Comparison of ENCODE assay signal across 13 mouse cellular contexts in genomic region chr11:116142211-116142991, GRCm38 (mm10). TPM values are rescaled to one million over a fixed set of nuclear protein-coding genes. Genes with fewer than 3 reads are reported as not detected.
DNase-seq lines count a peak whose midpoint lies in the region; ATAC-seq and TF ChIP-seq lines count a peak whose summit lies in the region.
"Had no signal": no experiment of that assay in that cellular context is flagged by ENCODE, and none has a peak within 500 bp of the region (broad histone marks: within the 10 kb centered on the region; RNA-seq: fewer than 3 reads in every experiment).

No protein-coding gene starts in this region.

- peak overlapping the region; percentile 14 for H3K27ac ChIP-seq in liver, embryonic 14.5 days
- H3K27ac ChIP-seq: neural tube, embryonic 15.5 days; stomach, embryonic 15.5 days had no signal

- peaks cover 11% of the 10 kb centered on the region for H3K79me3 ChIP-seq in C2C12 (ENCODE audit: low read depth)

- H3K36me3 ChIP-seq in C2C12 (ENCODE audit: control insufficient read depth, insufficient read depth): peaks cover 63% of the 10 kb centered on the region
- H3K36me3 ChIP-seq in liver, embryonic 14.5 days (replicated peaks; ENCODE audit: control insufficient read depth, insufficient read depth, low read depth): no peaks in the 10 kb centered on the region

- H3K79me2 ChIP-seq in C2C12 (ENCODE audit: control insufficient read depth, insufficient read depth): peaks cover 13% of the 10 kb centered on the region

- H3K27me3 ChIP-seq in C2C12 (ENCODE audit: control insufficient read depth, insufficient read depth, insufficient read length): no peaks in the 10 kb centered on the region
- H3K27me3 ChIP-seq in liver, embryonic 14.5 days (ENCODE audit: control insufficient read depth, insufficient read depth, low read length): no peaks in the 10 kb centered on the region
- H3K27me3 ChIP-seq: neural tube, embryonic 15.5 days; stomach, embryonic 15.5 days had no signal

- 52% methylated on average over 10 of the region's 10 CpGs for WGBS in liver, embryonic 14.5 days (ENCODE audit: insufficient replicate concordance)

- 0 out of 2 replicates have a peak, but pooled peaks have one; percentile 32 for TF ChIP-seq EP300 in liver, embryonic 14.5 days (IDR thresholded peaks at IDR 0.05; ENCODE audit: low read depth)

- H3K4me3 ChIP-seq in C2C12 (ENCODE audit: insufficient read depth, poor library complexity, severe bottlenecking): peak overlapping the region; percentile 6
- no peak overlapping the region for H3K4me3 ChIP-seq in liver, embryonic 14.5 days (ENCODE audit: insufficient read depth in 1 of 2, low read depth in 2 of 2, low read length in 2 of 2)
- H3K4me3 ChIP-seq: neural tube, embryonic 15.5 days; stomach, embryonic 15.5 days had no signal

- H3K4me2 ChIP-seq in liver, embryonic 14.5 days (ENCODE audit: low read depth): no peak overlapping the region
- H3K4me2 ChIP-seq: neural tube, embryonic 15.5 days; stomach, embryonic 15.5 days had no signal

- no peak for ATAC-seq in cerebellum, adult (ENCODE audit: insufficient number of reproducible peaks, low FRiP score, low TSS enrichment)
- ATAC-seq in liver, embryonic 14.5 days (ENCODE audit: insufficient read depth): peak; percentile 55
- ATAC-seq: CD4-positive, CD25-positive, alpha-beta regulatory T cell, adult 4 months had no signal

- H3ac ChIP-seq in C2C12 (ENCODE audit: control insufficient read depth, insufficient read length, low read depth): no peak overlapping the region

- DNase-seq in cerebellum, adult 9-11 months: peak; percentile 31
- peak; percentile 50 for DNase-seq in adrenal gland, postnatal 25 days
- DNase-seq in liver, embryonic 14.5 days (ENCODE audit: low read depth in 3 of 3, low spot score in 3 of 3): peak; percentile 77 to 80 (median 79)
- DNase-seq in urinary bladder, postnatal 4 days (ENCODE audit: low spot score in 2 of 2): no peak
- DNase-seq in layer of hippocampus, adult 11-12 months (ENCODE audit: low spot score): no peak
- DNase-seq in frontal cortex, postnatal 10 days (ENCODE audit: low spot score in 2 of 2): no peak
- DNase-seq: kidney, adult 18-20 months; lung, postnatal 4 days had no signal

- peak overlapping the region; percentile 43; the same call in 1 of the 2 replicates for H3K9ac ChIP-seq in liver, embryonic 14.5 days (replicated peaks)
- H3K9ac ChIP-seq: neural tube, embryonic 15.5 days; stomach, embryonic 15.5 days had no signal

- H3K4me1 ChIP-seq in liver, embryonic 14.5 days (replicated peaks; ENCODE audit: control insufficient read depth in 2 of 2, insufficient read depth in 2 of 2, low read length in 1 of 2): peaks cover 33 to 34% of the 10 kb centered on the region in 2 experiments

- H3K9me3 ChIP-seq in liver, embryonic 14.5 days (ENCODE audit: control insufficient read depth, low read length): no peaks in the 10 kb centered on the region
- H3K9me3 ChIP-seq: neural tube, embryonic 15.5 days; stomach, embryonic 15.5 days had no signal

- no peak for TF ChIP-seq CTCF in C2C12 (IDR thresholded peaks at IDR 0.05; ENCODE audit: control insufficient read depth, insufficient read depth, insufficient read length)
- peak; percentile 18; the same call in 1 of the 2 replicates for TF ChIP-seq CTCF in liver, embryonic 14.5 days (IDR thresholded peaks at IDR 0.05; ENCODE audit: low read depth)

TF ChIP-seq in C2C12, 6 proteins besides CTCF, POLR2A, EP300 and RAD21:
- TF ChIP-seq MYOD1 (IDR thresholded peaks at IDR 0.05; ENCODE audit: control insufficient read depth, insufficient read length, low read depth) (no peak), MAX (IDR thresholded peaks at IDR 0.05) (peak; percentile 19), FOSL1 (IDR thresholded peaks at IDR 0.05; ENCODE audit: insufficient read depth, low read length, poor library complexity, severe bottlenecking) (peak; percentile 93), MYOG (IDR thresholded peaks at IDR 0.05; ENCODE audit: control insufficient read depth, extremely low read depth, insufficient read length) (no peak)

RNA-seq across cellular contexts. Expression of gene Mrpl38, which starts 3.7 kb away (rescaled TPM):
- 121 TPM for polyA plus RNA-seq in C2C12 (2012; fragmentation: generic; extraction: Trizol)
- total RNA-seq in adrenal gland, postnatal 25 days (2021): 86.5 and 103 TPM in 2 replicates
- polyA plus RNA-seq in liver, embryonic 14.5 days (2012; rRNA removed): 17.5 and 24.8 TPM in 2 replicates
- 39.5 and 49.2 TPM in 2 replicates for polyA plus RNA-seq in liver, embryonic 14.5 days (2014; fragmentation: Nextera tagmentation; extraction: Ambion mirVana)

RNA-seq across cellular contexts. Expression of gene Trim65, which starts 11.5 kb away (rescaled TPM):
- 2.7 TPM for polyA plus RNA-seq in C2C12 (2012; fragmentation: generic; extraction: Trizol)
- 12.2 and 12.9 TPM in 2 replicates for total RNA-seq in adrenal gland, postnatal 25 days (2021)
- polyA plus RNA-seq in liver, embryonic 14.5 days (2012; rRNA removed): 1.4 and 1.5 TPM in 2 replicates
- polyA plus RNA-seq in liver, embryonic 14.5 days (2014; fragmentation: Nextera tagmentation; extraction: Ambion mirVana): 0.83 and 0.97 TPM in 2 replicates

RNA-seq across cellular contexts. Expression of gene Trim47, which starts 15.4 kb away (rescaled TPM):
- polyA plus RNA-seq in C2C12 (2012; fragmentation: generic; extraction: Trizol): 95.4 TPM
- total RNA-seq in adrenal gland, postnatal 25 days (2021): 17.1 and 20.2 TPM in 2 replicates
- 1.8 and 2.0 TPM in 2 replicates for polyA plus RNA-seq in liver, embryonic 14.5 days (2012; rRNA removed)
- 2.2 and 3.2 TPM in 2 replicates for polyA plus RNA-seq in liver, embryonic 14.5 days (2014; fragmentation: Nextera tagmentation; extraction: Ambion mirVana)
- polyA plus RNA-seq: CD4-positive, CD25-positive, alpha-beta regulatory T cell, adult 4 months had no signal

RNA-seq across cellular contexts. Expression of gene Fbf1, which starts 25.6 kb away (rescaled TPM):
- polyA plus RNA-seq in C2C12 (2012; fragmentation: generic; extraction: Trizol): 46.9 TPM
- total RNA-seq in adrenal gland, postnatal 25 days (2021): 47.4 and 53.0 TPM in 2 replicates
- 5.8 and 8.7 TPM in 2 replicates for polyA plus RNA-seq in liver, embryonic 14.5 days (2012; rRNA removed)
- polyA plus RNA-seq in liver, embryonic 14.5 days (2014; fragmentation: Nextera tagmentation; extraction: Ambion mirVana): 3.1 and 3.5 TPM in 2 replicates

RNA-seq across cellular contexts. Expression of gene Wbp2, which starts 55.6 kb away (rescaled TPM):
- polyA plus RNA-seq in C2C12 (2012; fragmentation: generic; extraction: Trizol): 87.6 TPM
- 189 and 195 TPM in 2 replicates for total RNA-seq in adrenal gland, postnatal 25 days (2021)
- 46.2 and 57.4 TPM in 2 replicates for polyA plus RNA-seq in liver, embryonic 14.5 days (2012; rRNA removed)
- polyA plus RNA-seq in liver, embryonic 14.5 days (2014; fragmentation: Nextera tagmentation; extraction: Ambion mirVana): 74.5 and 87.6 TPM in 2 replicates

Comparison
In these comparisons a context has a peak if more than half of its experiments do, and no peak if none do; other contexts are left out.
1. DNase-seq: peak in cerebellum, adult 9-11 months (single experiment), adrenal gland, postnatal 25 days (single experiment) and liver, embryonic 14.5 days (3 of 3); none in urinary bladder, postnatal 4 days (0 of 2), layer of hippocampus, adult 11-12 months (single experiment) and frontal cortex, postnatal 10 days (0 of 2).
2. RNA of gene Trim47, which starts 15.4 kb away (polyA plus RNA-seq): 95.4 TPM in C2C12 (single experiment); 1.8 to 3.2 TPM in liver, embryonic 14.5 days; every median in the first group is over 10 times any median in the second.